Mouse (Mus musculus): ENCODE data around the gene 3100002H09Rik. TPM values are rescaled to one million over a fixed set of nuclear protein-coding genes. Genes with fewer than 3 reads are reported as not detected.

3100002H09Rik gene
- polyA plus RNA-seq, 1 experiment from 2014 or later, result not detected

- no peaks in the 10 kb centered on the region for H3K4me1 ChIP-seq (ENCODE audit: insufficient read depth, low read depth, low read length)
- H3K27ac ChIP-seq (ENCODE audit: low read length), result no peak overlapping the region
- no peak for TF ChIP-seq CTCF (IDR thresholded peaks at IDR 0.05)
- no peak for TF ChIP-seq EP300 (IDR thresholded peaks at IDR 0.05)
- no peaks in the 10 kb centered on the region for H3K36me3 ChIP-seq (ENCODE audit: insufficient read depth, low read length)
- H3K4me2 ChIP-seq (replicated peaks; ENCODE audit: low read depth, low read length), result no peak overlapping the region
- 76% methylated on average over 3 of the region's 3 CpGs for WGBS
- H3K9me3 ChIP-seq (ENCODE audit: low read length), result no peaks in the 10 kb centered on the region
- no peaks in the 10 kb centered on the region for H3K27me3 ChIP-seq (replicated peaks; ENCODE audit: insufficient read depth, low read length)
- no peak for DNase-seq (ENCODE audit: low spot score)
- no peak for ATAC-seq
- no peak overlapping the region for H3K9ac ChIP-seq (replicated peaks; ENCODE audit: low read depth)
- no peak overlapping the region for H3K4me3 ChIP-seq (ENCODE audit: low read depth, low read length)
Measured at GRCm38 (mm10) chr4:124606180-124606579, 4.4 kb downstream of the 3100002H09Rik start.

- no peaks in the 10 kb centered on the region for H3K9me3 ChIP-seq (ENCODE audit: low read length)
- no peak overlapping the region for H3K4me2 ChIP-seq (replicated peaks; ENCODE audit: low read depth, low read length)
- 57% methylated on average over 5 of the region's 5 CpGs for WGBS
- H3K27ac ChIP-seq (ENCODE audit: low read length), result no peak overlapping the region
- no peak for DNase-seq (ENCODE audit: low spot score)
- H3K27me3 ChIP-seq (replicated peaks; ENCODE audit: insufficient read depth, low read length), result no peaks in the 10 kb centered on the region
- TF ChIP-seq EP300 (IDR thresholded peaks at IDR 0.05) (no peak), CTCF (IDR thresholded peaks at IDR 0.05) (no peak)
- no peak overlapping the region for H3K4me3 ChIP-seq (ENCODE audit: low read depth, low read length)
- no peaks in the 10 kb centered on the region for H3K4me1 ChIP-seq (ENCODE audit: insufficient read depth, low read depth, low read length)
- H3K36me3 ChIP-seq (ENCODE audit: insufficient read depth, low read length), result no peaks in the 10 kb centered on the region
- no peak overlapping the region for H3K9ac ChIP-seq (replicated peaks; ENCODE audit: low read depth)
- no peak for ATAC-seq
Measured at GRCm38 (mm10) chr4:124605255-124605654, 5.3 kb downstream of the 3100002H09Rik start.

- no peak for TF ChIP-seq EP300 (IDR thresholded peaks at IDR 0.05)
- no peak for TF ChIP-seq CTCF (IDR thresholded peaks at IDR 0.05)
- 24% methylated on average over 9 of the region's 9 CpGs for WGBS
- Histone ChIP-seq H3K4me2 (replicated peaks; ENCODE audit: low read depth, low read length) (no peak overlapping the region), H3K4me1 (ENCODE audit: insufficient read depth, low read depth, low read length) (no peaks in the 10 kb centered on the region), H3K27me3 (replicated peaks; ENCODE audit: insufficient read depth, low read length) (no peaks in the 10 kb centered on the region), H3K9ac (replicated peaks; ENCODE audit: low read depth) (no peak overlapping the region), H3K36me3 (ENCODE audit: insufficient read depth, low read length) (no peaks in the 10 kb centered on the region), H3K9me3 (ENCODE audit: low read length) (no peaks in the 10 kb centered on the region), H3K4me3 (ENCODE audit: low read depth, low read length) (no peak overlapping the region), H3K27ac (ENCODE audit: low read length) (no peak overlapping the region)
- no peak for ATAC-seq
- no peak for DNase-seq (ENCODE audit: low spot score)
Measured at GRCm38 (mm10) chr4:124603712-124604111, 6.9 kb downstream of the 3100002H09Rik start.

DNA sequence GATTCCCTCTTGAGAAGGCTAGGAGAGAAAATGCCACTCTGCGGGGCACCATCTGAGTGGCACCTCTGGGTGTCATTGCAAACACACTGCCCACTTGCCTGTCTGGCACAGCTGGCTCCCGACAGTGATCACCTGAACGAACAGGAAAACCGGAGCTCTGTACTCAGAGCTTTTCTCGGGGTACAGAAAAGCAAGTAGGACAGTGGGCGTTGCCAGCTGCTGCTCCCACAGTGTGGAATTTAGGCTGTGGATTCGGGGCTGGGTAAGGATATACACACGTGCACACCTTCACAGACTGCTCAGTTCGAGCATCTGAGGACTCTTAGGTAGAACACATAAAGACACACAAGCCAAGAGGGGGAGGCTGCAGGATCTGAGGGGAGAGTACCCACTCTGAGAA, 14.7 kb downstream of the 3100002H09Rik start:
- Histone ChIP-seq H3K36me3 (ENCODE audit: insufficient read depth, low read length) (no peaks in the 10 kb centered on the region), H3K27ac (ENCODE audit: low read length) (no peak overlapping the region), H3K4me3 (ENCODE audit: low read depth, low read length) (no peak overlapping the region), H3K9ac (replicated peaks; ENCODE audit: low read depth) (no peak overlapping the region), H3K27me3 (replicated peaks; ENCODE audit: insufficient read depth, low read length) (no peaks in the 10 kb centered on the region), H3K4me2 (replicated peaks; ENCODE audit: low read depth, low read length) (no peak overlapping the region), H3K4me1 (ENCODE audit: insufficient read depth, low read depth, low read length) (no peaks in the 10 kb centered on the region), H3K9me3 (ENCODE audit: low read length) (no peaks in the 10 kb centered on the region)
- no peak for DNase-seq (ENCODE audit: low spot score)
- ATAC-seq, result no peak
- TF ChIP-seq EP300 (IDR thresholded peaks at IDR 0.05) (no peak), CTCF (IDR thresholded peaks at IDR 0.05) (no peak)
- WGBS, result 56% methylated on average over 9 of the region's 9 CpGs

- Histone ChIP-seq H3K27ac (ENCODE audit: low read length) (no peak overlapping the region), H3K9ac (replicated peaks; ENCODE audit: low read depth) (no peak overlapping the region), H3K9me3 (ENCODE audit: low read length) (no peaks in the 10 kb centered on the region), H3K4me2 (replicated peaks; ENCODE audit: low read depth, low read length) (no peak overlapping the region), H3K36me3 (ENCODE audit: insufficient read depth, low read length) (no peaks in the 10 kb centered on the region), H3K27me3 (replicated peaks; ENCODE audit: insufficient read depth, low read length) (no peaks in the 10 kb centered on the region), H3K4me3 (ENCODE audit: low read depth, low read length) (no peak overlapping the region), H3K4me1 (ENCODE audit: insufficient read depth, low read depth, low read length) (no peaks in the 10 kb centered on the region)
- no peak for TF ChIP-seq EP300 (IDR thresholded peaks at IDR 0.05)
- no peak for TF ChIP-seq CTCF (IDR thresholded peaks at IDR 0.05)
- WGBS, result 22% methylated on average over 13 of the region's 13 CpGs
- DNase-seq (ENCODE audit: low spot score) (peak; percentile 48), ATAC-seq (peak; percentile 30; the same call in 1 of the 2 replicates)
Measured at GRCm38 (mm10) chr4:124594933-124595332, 15.7 kb downstream of the 3100002H09Rik start.

DNA sequence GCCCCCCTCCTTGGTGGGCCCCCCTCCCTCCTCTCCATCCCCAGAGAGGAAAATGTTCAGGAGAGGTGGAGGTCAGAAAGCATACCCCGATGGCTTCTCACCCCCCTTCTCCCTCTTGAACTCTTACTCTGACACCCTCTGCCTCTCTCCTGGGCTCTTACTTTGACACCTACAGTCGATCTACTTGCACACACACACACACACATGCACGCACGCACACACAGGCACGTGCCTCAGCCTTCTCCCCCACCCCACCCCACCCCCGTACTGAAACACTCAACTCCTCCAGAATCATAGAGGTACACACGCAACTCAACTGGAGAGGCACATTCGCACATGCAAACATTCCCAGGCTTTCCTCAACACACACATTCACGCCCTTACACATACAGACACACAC, 16.9 kb downstream of the 3100002H09Rik start:
- TF ChIP-seq EP300 (IDR thresholded peaks at IDR 0.05) (no peak), CTCF (IDR thresholded peaks at IDR 0.05) (no peak)
- no peaks in the 10 kb centered on the region for H3K9me3 ChIP-seq (ENCODE audit: low read length)
- no peaks in the 10 kb centered on the region for H3K36me3 ChIP-seq (ENCODE audit: insufficient read depth, low read length)
- no peaks in the 10 kb centered on the region for H3K4me1 ChIP-seq (ENCODE audit: insufficient read depth, low read depth, low read length)
- no peak overlapping the region for H3K9ac ChIP-seq (replicated peaks; ENCODE audit: low read depth)
- ATAC-seq, result no peak
- no peak for DNase-seq (ENCODE audit: low spot score)
- no peak overlapping the region for H3K4me2 ChIP-seq (replicated peaks; ENCODE audit: low read depth, low read length)
- H3K27ac ChIP-seq (ENCODE audit: low read length), result no peak overlapping the region
- no peaks in the 10 kb centered on the region for H3K27me3 ChIP-seq (replicated peaks; ENCODE audit: insufficient read depth, low read length)
- 40% methylated on average over 9 of the region's 9 CpGs for WGBS
- H3K4me3 ChIP-seq (ENCODE audit: low read depth, low read length), result no peak overlapping the region

GRCm38 (mm10) chr4:124593210-124593609, 17.4 kb downstream of the 3100002H09Rik start:
- no peak for ATAC-seq
- H3K27me3 ChIP-seq (replicated peaks; ENCODE audit: insufficient read depth, low read length), result no peaks in the 10 kb centered on the region

More at GRCm38 (mm10) chr4:124593210-124593609, 17.4 kb downstream of the 3100002H09Rik start:
- no peak overlapping the region for H3K4me3 ChIP-seq (ENCODE audit: low read depth, low read length)
- no peak overlapping the region for H3K9ac ChIP-seq (replicated peaks; ENCODE audit: low read depth)
- H3K4me1 ChIP-seq (ENCODE audit: insufficient read depth, low read depth, low read length), result no peaks in the 10 kb centered on the region
- H3K9me3 ChIP-seq (ENCODE audit: low read length), result no peaks in the 10 kb centered on the region
- H3K36me3 ChIP-seq (ENCODE audit: insufficient read depth, low read length), result no peaks in the 10 kb centered on the region
- no peak overlapping the region for H3K27ac ChIP-seq (ENCODE audit: low read length)
- DNase-seq (ENCODE audit: low spot score), result no peak
- H3K4me2 ChIP-seq (replicated peaks; ENCODE audit: low read depth, low read length), result no peak overlapping the region
- no peak for TF ChIP-seq CTCF (IDR thresholded peaks at IDR 0.05)
- TF ChIP-seq EP300 (IDR thresholded peaks at IDR 0.05), result no peak

Measured in lung, postnatal 0 days (tissue).